Mouse (Mus musculus) left cerebral cortex, postnatal 10 days (tissue): ENCODE measurements at regions not wholly inside any gene's neighbourhood (a gene's known extent, or its start where the extent isn't known, plus 50 kb on each side); places are given as distances from the start of the nearest gene placed in this dataset.

Source experiments
- DNase-seq, 2 experiments: peaks; one replicate each; pipeline ENCODE4 v3.0.0; 2021 to 2022; ENCODE audit warnings: low spot score in 2 of 2, mixed read lengths in 1 of 2; ENCODE audit errors: extremely low spot score in 1 of 2
- intact Hi-C: fragments of 180-260 bp; cut with DNase I; formaldehyde crosslinking; loops from one replicate; pipeline ENCODE4 v1.15.1; 2025

- no peak for DNase-seq
- intact Hi-C loops: no loop called here
Measured at GRCm38 (mm10) chr12:70774006-70774405, 51.3 kb upstream of the Frmd6 start.

GRCm38 (mm10) chr12:70774816-70775591 lies 50.3 kb upstream of the Frmd6 start:
- intact Hi-C loops: no loop called here

More at GRCm38 (mm10) chr12:70774816-70775591, 50.3 kb upstream of the Frmd6 start:
- no peak for DNase-seq
